Mouse (Mus musculus): ENCODE data around the gene Ctnnb1. TPM values are rescaled to one million over a fixed set of nuclear protein-coding genes. Genes with fewer than 3 reads are reported as not detected.

Ctnnb1 gene
- polyA plus RNA-seq, 1 experiment from 2014 or later, result 483 TPM

- no peaks in the 10 kb centered on the region for H3K27me3 ChIP-seq (ENCODE audit: control insufficient read depth, insufficient read depth, low read depth, low read length)
- H3K9ac ChIP-seq (ENCODE audit: low read depth, low read length), result no peak overlapping the region
- no peaks in the 10 kb centered on the region for H3K9me3 ChIP-seq (replicated peaks; ENCODE audit: control insufficient read depth, low read length, poor library complexity, severe bottlenecking)
- H3K27ac ChIP-seq (ENCODE audit: low read length), result no peak overlapping the region
- no peak overlapping the region for H3K4me3 ChIP-seq (ENCODE audit: low read depth, low read length)
- ATAC-seq, result no peak
- H3K36me3 ChIP-seq (ENCODE audit: control insufficient read depth, insufficient read depth, low read length), result no peaks in the 10 kb centered on the region
- 94% methylated on average over 4 of the region's 4 CpGs for WGBS
- peaks cover 19% of the 10 kb centered on the region for H3K4me1 ChIP-seq (ENCODE audit: control insufficient read depth, insufficient read depth, low read length)
- H3K4me2 ChIP-seq (ENCODE audit: low read length), result no peak overlapping the region
These were observed 47.8 kb downstream of the Ctnnb1 start for GRCm38 (mm10) chr9:120976856-120977255.

GRCm38 (mm10) chr9:120981777-120982176 is 52.8 kb downstream of the Ctnnb1 start:
- 80% methylated on average over 7 of the region's 7 CpGs for WGBS
- H3K36me3 ChIP-seq (ENCODE audit: control insufficient read depth, insufficient read depth, low read length), result no peaks in the 10 kb centered on the region
- H3K4me3 ChIP-seq (ENCODE audit: low read depth, low read length), result no peak overlapping the region
- ATAC-seq, result no peak
- H3K9ac ChIP-seq (ENCODE audit: low read depth, low read length), result no peak overlapping the region
- H3K27ac ChIP-seq (ENCODE audit: low read length), result no peak overlapping the region
- H3K9me3 ChIP-seq (replicated peaks; ENCODE audit: control insufficient read depth, low read length, poor library complexity, severe bottlenecking), result no peaks in the 10 kb centered on the region
- no peaks in the 10 kb centered on the region for H3K27me3 ChIP-seq (ENCODE audit: control insufficient read depth, insufficient read depth, low read depth, low read length)
- peaks cover 15% of the 10 kb centered on the region for H3K4me1 ChIP-seq (ENCODE audit: control insufficient read depth, insufficient read depth, low read length)
- no peak overlapping the region for H3K4me2 ChIP-seq (ENCODE audit: low read length)

GRCm38 (mm10) chr9:120983849-120984248 is 54.8 kb downstream of the Ctnnb1 start:
- no peak overlapping the region for H3K27ac ChIP-seq (ENCODE audit: low read length)
- H3K9me3 ChIP-seq (replicated peaks; ENCODE audit: control insufficient read depth, low read length, poor library complexity, severe bottlenecking), result no peaks in the 10 kb centered on the region
- no peak overlapping the region for H3K4me3 ChIP-seq (ENCODE audit: low read depth, low read length)
- H3K27me3 ChIP-seq (ENCODE audit: control insufficient read depth, insufficient read depth, low read depth, low read length), result no peaks in the 10 kb centered on the region
- no peak for ATAC-seq
- H3K9ac ChIP-seq (ENCODE audit: low read depth, low read length), result no peak overlapping the region
- H3K4me1 ChIP-seq (ENCODE audit: control insufficient read depth, insufficient read depth, low read length), result peaks cover 23% of the 10 kb centered on the region
- no peak overlapping the region for H3K4me2 ChIP-seq (ENCODE audit: low read length)
- no peaks in the 10 kb centered on the region for H3K36me3 ChIP-seq (ENCODE audit: control insufficient read depth, insufficient read depth, low read length)
- WGBS, result 87% methylated on average over 8 of the region's 8 CpGs

- ATAC-seq, result no peak
- Histone ChIP-seq H3K4me2 (ENCODE audit: low read length) (no peak overlapping the region), H3K9me3 (replicated peaks; ENCODE audit: control insufficient read depth, low read length, poor library complexity, severe bottlenecking) (no peaks in the 10 kb centered on the region), H3K36me3 (ENCODE audit: control insufficient read depth, insufficient read depth, low read length) (no peaks in the 10 kb centered on the region), H3K4me3 (ENCODE audit: low read depth, low read length) (no peak overlapping the region), H3K27me3 (ENCODE audit: control insufficient read depth, insufficient read depth, low read depth, low read length) (no peaks in the 10 kb centered on the region), H3K9ac (ENCODE audit: low read depth, low read length) (no peak overlapping the region), H3K27ac (ENCODE audit: low read length) (no peak overlapping the region), H3K4me1 (ENCODE audit: control insufficient read depth, insufficient read depth, low read length) (peaks cover 23% of the 10 kb centered on the region)
- 82% methylated on average over 5 of the region's 5 CpGs for WGBS
These were observed 55.5 kb downstream of the Ctnnb1 start for GRCm38 (mm10) chr9:120984509-120984908.

GRCm38 (mm10) chr9:120985009-120985408 is 56.0 kb downstream of the Ctnnb1 start:
- H3K4me3 ChIP-seq (ENCODE audit: low read depth, low read length), result no peak overlapping the region
- no peaks in the 10 kb centered on the region for H3K27me3 ChIP-seq (ENCODE audit: control insufficient read depth, insufficient read depth, low read depth, low read length)
- ATAC-seq, result no peak
- H3K4me1 ChIP-seq (ENCODE audit: control insufficient read depth, insufficient read depth, low read length), result peaks cover 24% of the 10 kb centered on the region
- H3K4me2 ChIP-seq (ENCODE audit: low read length), result no peak overlapping the region
- no peaks in the 10 kb centered on the region for H3K36me3 ChIP-seq (ENCODE audit: control insufficient read depth, insufficient read depth, low read length)
- 94% methylated on average over 5 of the region's 5 CpGs for WGBS
- no peak overlapping the region for H3K27ac ChIP-seq (ENCODE audit: low read length)
- H3K9ac ChIP-seq (ENCODE audit: low read depth, low read length), result no peak overlapping the region
- H3K9me3 ChIP-seq (replicated peaks; ENCODE audit: control insufficient read depth, low read length, poor library complexity, severe bottlenecking), result no peaks in the 10 kb centered on the region

- H3K4me3 ChIP-seq (ENCODE audit: low read depth, low read length), result no peak overlapping the region
- H3K36me3 ChIP-seq (ENCODE audit: control insufficient read depth, insufficient read depth, low read length), result no peaks in the 10 kb centered on the region
- H3K4me1 ChIP-seq (ENCODE audit: control insufficient read depth, insufficient read depth, low read length), result peaks cover 28% of the 10 kb centered on the region
- no peaks in the 10 kb centered on the region for H3K27me3 ChIP-seq (ENCODE audit: control insufficient read depth, insufficient read depth, low read depth, low read length)
- no peak overlapping the region for H3K27ac ChIP-seq (ENCODE audit: low read length)
- H3K9ac ChIP-seq (ENCODE audit: low read depth, low read length), result no peak overlapping the region
- H3K4me2 ChIP-seq (ENCODE audit: low read length), result no peak overlapping the region
- H3K9me3 ChIP-seq (replicated peaks; ENCODE audit: control insufficient read depth, low read length, poor library complexity, severe bottlenecking), result no peaks in the 10 kb centered on the region
- WGBS, result 95% methylated on average over 5 of the region's 5 CpGs
- no peak for ATAC-seq
These were observed 56.5 kb downstream of the Ctnnb1 start for GRCm38 (mm10) chr9:120985524-120985923.

GRCm38 (mm10) chr9:120986255-120986654 is 57.2 kb downstream of the Ctnnb1 start:
- 97% methylated on average over 3 of the region's 3 CpGs for WGBS

GRCm38 (mm10) chr9:120986994-120987393 is 58.0 kb downstream of the Ctnnb1 start:
- no peak for ATAC-seq
- H3K9ac ChIP-seq (ENCODE audit: low read depth, low read length), result no peak overlapping the region
- no peak overlapping the region for H3K4me3 ChIP-seq (ENCODE audit: low read depth, low read length)
- H3K27me3 ChIP-seq (ENCODE audit: control insufficient read depth, insufficient read depth, low read depth, low read length), result no peaks in the 10 kb centered on the region
- H3K4me2 ChIP-seq (ENCODE audit: low read length), result no peak overlapping the region
- peaks cover 18% of the 10 kb centered on the region for H3K4me1 ChIP-seq (ENCODE audit: control insufficient read depth, insufficient read depth, low read length)
- no peaks in the 10 kb centered on the region for H3K36me3 ChIP-seq (ENCODE audit: control insufficient read depth, insufficient read depth, low read length)
- H3K27ac ChIP-seq (ENCODE audit: low read length), result no peak overlapping the region
- H3K9me3 ChIP-seq (replicated peaks; ENCODE audit: control insufficient read depth, low read length, poor library complexity, severe bottlenecking), result no peaks in the 10 kb centered on the region
- WGBS, result 72% methylated on average over 4 of the region's 4 CpGs

More at GRCm38 (mm10) chr9:120986255-120986654, 57.2 kb downstream of the Ctnnb1 start:
- H3K4me2 ChIP-seq (ENCODE audit: low read length), result no peak overlapping the region
- H3K9ac ChIP-seq (ENCODE audit: low read depth, low read length), result no peak overlapping the region
- H3K4me1 ChIP-seq (ENCODE audit: control insufficient read depth, insufficient read depth, low read length), result peaks cover 24% of the 10 kb centered on the region
- no peaks in the 10 kb centered on the region for H3K9me3 ChIP-seq (replicated peaks; ENCODE audit: control insufficient read depth, low read length, poor library complexity, severe bottlenecking)
- H3K4me3 ChIP-seq (ENCODE audit: low read depth, low read length), result no peak overlapping the region
- no peak overlapping the region for H3K27ac ChIP-seq (ENCODE audit: low read length)
- no peaks in the 10 kb centered on the region for H3K27me3 ChIP-seq (ENCODE audit: control insufficient read depth, insufficient read depth, low read depth, low read length)
- no peak for ATAC-seq
- H3K36me3 ChIP-seq (ENCODE audit: control insufficient read depth, insufficient read depth, low read length), result no peaks in the 10 kb centered on the region

GRCm38 (mm10) chr9:120988088-120988487 is 59.1 kb downstream of the Ctnnb1 start:
- Histone ChIP-seq H3K36me3 (ENCODE audit: control insufficient read depth, insufficient read depth, low read length) (no peaks in the 10 kb centered on the region), H3K27ac (ENCODE audit: low read length) (peak overlapping the region; percentile 21; the same call in 1 of the 2 replicates), H3K4me1 (ENCODE audit: control insufficient read depth, insufficient read depth, low read length) (peaks cover 20% of the 10 kb centered on the region), H3K4me3 (ENCODE audit: low read depth, low read length) (no peak overlapping the region), H3K9me3 (replicated peaks; ENCODE audit: control insufficient read depth, low read length, poor library complexity, severe bottlenecking) (no peaks in the 10 kb centered on the region), H3K9ac (ENCODE audit: low read depth, low read length) (no peak overlapping the region), H3K4me2 (ENCODE audit: low read length) (no peak overlapping the region), H3K27me3 (ENCODE audit: control insufficient read depth, insufficient read depth, low read depth, low read length) (no peaks in the 10 kb centered on the region)
- peak; percentile 58; the same call in 1 of the 2 replicates for ATAC-seq
- WGBS, result 30% methylated on average over 9 of the region's 9 CpGs

Measured in midbrain, embryonic 16.5 days (tissue).